Mouse (Mus musculus): ENCODE measurements around the gene Katnal1. TPM values are rescaled to one million over a fixed set of nuclear protein-coding genes. Genes with fewer than 3 reads are reported as not detected.

Katnal1 gene
- total and polyA plus RNA-seq, 2 experiments from 2014 or later = 28.1 to 33.7 TPM

GRCm38 (mm10) chr5:148933767-148934166, 4.6 kb upstream of the Katnal1 start:
- DNase-seq (ENCODE audit: low spot score) (no peak), ATAC-seq (no peak)
- Histone ChIP-seq H3K4me3 (ENCODE audit: low read length) (no peak overlapping the region), H3K9me3 (ENCODE audit: low read length) (no peaks in the 10 kb centered on the region; the same call in 1 of the 2 replicates), H3K36me3 (ENCODE audit: insufficient read depth, low read length) (no peaks in the 10 kb centered on the region), H3K4me1 (ENCODE audit: insufficient read depth, low read length) (no peaks in the 10 kb centered on the region), H3K4me2 (ENCODE audit: low read depth, low read length) (no peak overlapping the region), H3K27ac (no peak overlapping the region), H3K27me3 (ENCODE audit: insufficient read depth, low read length) (no peaks in the 10 kb centered on the region), H3K9ac (replicated peaks; ENCODE audit: low read length) (no peak overlapping the region)
- no peak for TF ChIP-seq CTCF (IDR thresholded peaks at IDR 0.05; ENCODE audit: low read depth)
- 80% methylated on average over 8 of the region's 8 CpGs for WGBS

GRCm38 (mm10) chr5:148931301-148931700, 2.2 kb upstream of the Katnal1 start:
- H3K9ac ChIP-seq (replicated peaks; ENCODE audit: low read length) = no peak overlapping the region
- H3K4me1 ChIP-seq (ENCODE audit: insufficient read depth, low read length) = no peaks in the 10 kb centered on the region
- no peak for ATAC-seq
- H3K27ac ChIP-seq = no peak overlapping the region
- H3K36me3 ChIP-seq (ENCODE audit: insufficient read depth, low read length) = no peaks in the 10 kb centered on the region
- DNase-seq (ENCODE audit: low spot score) = no peak
- no peaks in the 10 kb centered on the region for H3K27me3 ChIP-seq (ENCODE audit: insufficient read depth, low read length)
- H3K4me3 ChIP-seq (ENCODE audit: low read length) = no peak overlapping the region
- H3K4me2 ChIP-seq (ENCODE audit: low read depth, low read length) = no peak overlapping the region
- no peak for TF ChIP-seq CTCF (IDR thresholded peaks at IDR 0.05; ENCODE audit: low read depth)
- WGBS = 77% methylated on average over 1 of the region's 1 CpGs
- no peaks in the 10 kb centered on the region; the same call in 1 of the 2 replicates for H3K9me3 ChIP-seq (ENCODE audit: low read length)

GRCm38 (mm10) chr5:148928382-148929115, 571 bp downstream of the Katnal1 start:
- ATAC-seq (peak; percentile 99), DNase-seq (ENCODE audit: low spot score) (peak; percentile 98)
- Histone ChIP-seq H3K9ac (replicated peaks; ENCODE audit: low read length) (peak overlapping the region; percentile 86), H3K36me3 (ENCODE audit: insufficient read depth, low read length) (no peaks in the 10 kb centered on the region), H3K9me3 (ENCODE audit: low read length) (no peaks in the 10 kb centered on the region), H3K27me3 (ENCODE audit: insufficient read depth, low read length) (no peaks in the 10 kb centered on the region), H3K4me1 (ENCODE audit: insufficient read depth, low read length) (no peaks in the 10 kb centered on the region), H3K4me2 (ENCODE audit: low read depth, low read length) (peak overlapping the region; percentile 60), H3K27ac (peak overlapping the region; percentile 99), H3K4me3 (ENCODE audit: low read length) (peak overlapping the region; percentile 82)
- 0 out of 2 replicates have a peak, but pooled peaks have one; percentile 12 for TF ChIP-seq CTCF (IDR thresholded peaks at IDR 0.05; ENCODE audit: low read depth)
- WGBS = 0% methylated on average over 69 of the region's 69 CpGs

GRCm38 (mm10) chr5:148927717-148928223, 1.4 kb downstream of the Katnal1 start:
- H3K27ac ChIP-seq = peak overlapping the region; percentile 99
- peak overlapping the region; percentile 82 for H3K4me3 ChIP-seq (ENCODE audit: low read length)
- 40% methylated on average over 5 of the region's 5 CpGs for WGBS
- H3K9ac ChIP-seq (replicated peaks; ENCODE audit: low read length) = peak overlapping the region; percentile 86
- peak; percentile 20 for DNase-seq (ENCODE audit: low spot score)
- ATAC-seq = no peak
- H3K9me3 ChIP-seq (ENCODE audit: low read length) = no peaks in the 10 kb centered on the region
- H3K27me3 ChIP-seq (ENCODE audit: insufficient read depth, low read length) = no peaks in the 10 kb centered on the region
- H3K4me1 ChIP-seq (ENCODE audit: insufficient read depth, low read length) = no peaks in the 10 kb centered on the region
- no peaks in the 10 kb centered on the region for H3K36me3 ChIP-seq (ENCODE audit: insufficient read depth, low read length)
- no peak; the same call in 1 of the 2 replicates for TF ChIP-seq CTCF (IDR thresholded peaks at IDR 0.05; ENCODE audit: low read depth)
- peak overlapping the region; percentile 60 for H3K4me2 ChIP-seq (ENCODE audit: low read depth, low read length)

GRCm38 (mm10) chr5:148924586-148924985, 4.5 kb downstream of the Katnal1 start:
- TF ChIP-seq CTCF (IDR thresholded peaks at IDR 0.05; ENCODE audit: low read depth) = no peak

GRCm38 (mm10) chr5:148924051-148924450, 5.1 kb downstream of the Katnal1 start:
- Histone ChIP-seq H3K36me3 (ENCODE audit: insufficient read depth, low read length) (0 out of 2 replicates have a peak, but pooled peaks cover under 1% of the 10 kb centered on the region), H3K4me1 (ENCODE audit: insufficient read depth, low read length) (no peaks in the 10 kb centered on the region), H3K9ac (replicated peaks; ENCODE audit: low read length) (no peak overlapping the region), H3K4me2 (ENCODE audit: low read depth, low read length) (no peak overlapping the region), H3K9me3 (ENCODE audit: low read length) (no peaks in the 10 kb centered on the region), H3K27ac (no peak overlapping the region), H3K4me3 (ENCODE audit: low read length) (no peak overlapping the region), H3K27me3 (ENCODE audit: insufficient read depth, low read length) (no peaks in the 10 kb centered on the region)
- no peak for ATAC-seq
- no peak for TF ChIP-seq CTCF (IDR thresholded peaks at IDR 0.05; ENCODE audit: low read depth)
- 91% methylated on average over 9 of the region's 9 CpGs for WGBS
- no peak for DNase-seq (ENCODE audit: low spot score)

More at GRCm38 (mm10) chr5:148924586-148924985, 4.5 kb downstream of the Katnal1 start:
- Histone ChIP-seq H3K4me3 (ENCODE audit: low read length) (no peak overlapping the region), H3K9me3 (ENCODE audit: low read length) (no peaks in the 10 kb centered on the region), H3K4me2 (ENCODE audit: low read depth, low read length) (no peak overlapping the region), H3K27me3 (ENCODE audit: insufficient read depth, low read length) (no peaks in the 10 kb centered on the region), H3K4me1 (ENCODE audit: insufficient read depth, low read length) (no peaks in the 10 kb centered on the region), H3K36me3 (ENCODE audit: insufficient read depth, low read length) (no peaks in the 10 kb centered on the region), H3K27ac (no peak overlapping the region), H3K9ac (replicated peaks; ENCODE audit: low read length) (no peak overlapping the region)
- DNase-seq (ENCODE audit: low spot score) (no peak), ATAC-seq (no peak)
- 92% methylated on average over 12 of the region's 12 CpGs for WGBS

- TF ChIP-seq CTCF (IDR thresholded peaks at IDR 0.05; ENCODE audit: low read depth) = no peak
- Histone ChIP-seq H3K4me3 (ENCODE audit: low read length) (no peak overlapping the region), H3K4me2 (ENCODE audit: low read depth, low read length) (no peak overlapping the region), H3K27me3 (ENCODE audit: insufficient read depth, low read length) (no peaks in the 10 kb centered on the region), H3K4me1 (ENCODE audit: insufficient read depth, low read length) (no peaks in the 10 kb centered on the region), H3K36me3 (ENCODE audit: insufficient read depth, low read length) (peaks cover 6% of the 10 kb centered on the region; the same call in 1 of the 2 replicates), H3K9me3 (ENCODE audit: low read length) (no peaks in the 10 kb centered on the region), H3K9ac (replicated peaks; ENCODE audit: low read length) (no peak overlapping the region), H3K27ac (no peak overlapping the region)
- DNase-seq (ENCODE audit: low spot score) (no peak), ATAC-seq (no peak)
- WGBS = 71% methylated on average over 10 of the region's 10 CpGs
Observed at GRCm38 (mm10) chr5:148923408-148923807, 5.7 kb downstream of the Katnal1 start.
